Mouse (Mus musculus): ENCODE measurements around the gene Kcne1.

The Kcne1 gene

DNA sequence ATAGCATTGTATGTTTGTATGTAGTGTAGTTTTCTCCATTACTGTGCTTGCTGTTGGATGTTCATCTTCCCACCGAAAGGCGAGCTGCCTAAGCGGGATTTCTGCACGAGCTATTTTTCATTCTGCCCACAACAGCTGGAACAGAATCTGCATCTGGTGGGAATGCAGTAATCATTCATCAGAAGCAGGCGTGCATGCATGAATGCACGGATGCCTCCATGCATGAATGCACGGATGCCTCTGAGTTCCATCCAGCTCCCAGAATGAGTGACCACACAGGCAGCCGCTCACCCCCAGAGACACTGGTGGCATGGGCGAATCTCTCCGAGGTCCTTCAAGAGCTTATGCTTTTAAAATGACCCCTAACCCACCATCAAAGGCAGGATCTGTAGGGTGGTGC, 1.7 kb downstream of the Kcne1 start:
- in situ Hi-C loops (cut with MboI; ENCODE audit: unreplicated experiment in 2 of 2): no loop called here

- in situ Hi-C loops (cut with MboI; ENCODE audit: unreplicated experiment in 2 of 2): no loop called here
These were observed 2.2 kb downstream of the Kcne1 start for GRCm38 (mm10) chr16:92357023-92357422.

DNA sequence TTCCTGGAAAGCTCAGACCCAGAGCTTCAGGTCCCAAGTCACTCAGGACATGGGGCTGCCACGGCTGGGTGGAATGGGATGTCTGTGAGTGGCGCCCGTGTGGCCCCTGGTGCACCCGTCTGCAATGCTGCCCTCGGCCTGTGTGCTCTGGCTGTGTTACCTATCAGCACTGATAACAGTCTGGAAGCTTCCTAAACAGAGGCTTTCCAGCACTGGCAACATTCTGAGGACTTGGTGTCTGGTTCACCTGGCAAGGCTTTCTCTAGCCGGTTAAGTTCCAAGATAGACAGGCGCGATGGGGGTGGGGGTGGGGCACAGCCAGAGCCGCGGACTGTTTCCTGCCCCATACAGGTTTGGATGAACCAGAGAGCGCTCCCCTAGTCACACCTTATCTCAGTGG, 3.3 kb downstream of the Kcne1 start:
- in situ Hi-C loops (cut with MboI; ENCODE audit: unreplicated experiment in 2 of 2): no loop called here

DNA sequence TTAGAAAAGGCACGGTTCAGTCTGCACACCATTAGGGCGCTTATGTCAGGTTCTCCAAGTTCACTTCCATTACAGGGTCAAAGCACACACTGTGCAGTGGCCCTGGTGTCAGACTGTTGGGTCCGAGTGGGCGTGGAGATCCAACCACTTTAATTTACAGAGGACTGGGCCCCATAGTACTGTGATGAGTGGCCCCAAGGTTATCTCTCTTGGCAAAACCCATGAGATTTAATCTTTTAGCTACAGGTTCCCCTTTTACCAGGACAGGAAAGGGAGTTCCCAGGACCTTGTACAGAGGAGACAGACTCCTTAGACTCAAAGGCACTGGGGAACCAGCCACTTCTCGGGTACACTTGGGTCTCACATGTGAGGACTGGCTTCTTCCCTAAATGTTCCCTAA, 3.9 kb downstream of the Kcne1 start:
- in situ Hi-C loops (cut with MboI; ENCODE audit: unreplicated experiment in 2 of 2): no loop called here

- in situ Hi-C loops (cut with MboI; ENCODE audit: unreplicated experiment in 2 of 2): no loop called here
These were observed 5.4 kb downstream of the Kcne1 start for GRCm38 (mm10) chr16:92353897-92354296.

GRCm38 (mm10) chr16:92353295-92353694, 6.0 kb downstream of the Kcne1 start:
- in situ Hi-C loops (cut with MboI; ENCODE audit: unreplicated experiment in 2 of 2): no loop called here

DNA sequence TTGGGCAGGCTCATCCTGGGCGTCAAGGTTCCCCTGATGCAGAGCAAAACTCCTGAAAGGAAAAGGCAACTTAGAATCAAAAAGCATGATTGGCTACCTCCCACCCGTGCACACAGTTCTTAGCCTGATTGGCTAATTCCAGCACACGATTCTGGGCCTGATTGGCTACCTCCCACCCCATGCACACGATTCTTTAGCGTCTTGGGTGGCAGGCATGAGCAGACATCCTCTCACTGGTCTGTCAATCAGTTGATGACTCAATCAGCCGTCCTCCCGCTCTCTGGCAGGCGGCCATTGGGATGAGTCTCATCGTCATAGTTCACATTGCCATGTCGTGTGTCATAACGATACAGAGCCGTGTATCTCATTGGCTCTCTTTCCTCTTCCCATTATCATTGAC, 10.3 kb downstream of the Kcne1 start:
- in situ Hi-C loops (cut with MboI; ENCODE audit: unreplicated experiment in 2 of 2): loop anchor here (5.0 to 10.0 kb wide), 2 partner anchors 108 to 1196 kb away; no protein-coding TSS in a partner anchor

- in situ Hi-C loops (cut with MboI; ENCODE audit: unreplicated experiment in 2 of 2): loop anchor here (5.0 to 10.0 kb wide), 2 partner anchors 111 to 1198 kb away; no protein-coding TSS in a partner anchor
These were observed 12.9 kb downstream of the Kcne1 start for GRCm38 (mm10) chr16:92346297-92346916.

- in situ Hi-C loops (cut with MboI; ENCODE audit: unreplicated experiment in 2 of 2): loop anchor here (5.0 to 10.0 kb wide), 2 partner anchors 112 to 1200 kb away; no protein-coding TSS in a partner anchor
These were observed 14.1 kb downstream of the Kcne1 start for GRCm38 (mm10) chr16:92345177-92345576.

DNA sequence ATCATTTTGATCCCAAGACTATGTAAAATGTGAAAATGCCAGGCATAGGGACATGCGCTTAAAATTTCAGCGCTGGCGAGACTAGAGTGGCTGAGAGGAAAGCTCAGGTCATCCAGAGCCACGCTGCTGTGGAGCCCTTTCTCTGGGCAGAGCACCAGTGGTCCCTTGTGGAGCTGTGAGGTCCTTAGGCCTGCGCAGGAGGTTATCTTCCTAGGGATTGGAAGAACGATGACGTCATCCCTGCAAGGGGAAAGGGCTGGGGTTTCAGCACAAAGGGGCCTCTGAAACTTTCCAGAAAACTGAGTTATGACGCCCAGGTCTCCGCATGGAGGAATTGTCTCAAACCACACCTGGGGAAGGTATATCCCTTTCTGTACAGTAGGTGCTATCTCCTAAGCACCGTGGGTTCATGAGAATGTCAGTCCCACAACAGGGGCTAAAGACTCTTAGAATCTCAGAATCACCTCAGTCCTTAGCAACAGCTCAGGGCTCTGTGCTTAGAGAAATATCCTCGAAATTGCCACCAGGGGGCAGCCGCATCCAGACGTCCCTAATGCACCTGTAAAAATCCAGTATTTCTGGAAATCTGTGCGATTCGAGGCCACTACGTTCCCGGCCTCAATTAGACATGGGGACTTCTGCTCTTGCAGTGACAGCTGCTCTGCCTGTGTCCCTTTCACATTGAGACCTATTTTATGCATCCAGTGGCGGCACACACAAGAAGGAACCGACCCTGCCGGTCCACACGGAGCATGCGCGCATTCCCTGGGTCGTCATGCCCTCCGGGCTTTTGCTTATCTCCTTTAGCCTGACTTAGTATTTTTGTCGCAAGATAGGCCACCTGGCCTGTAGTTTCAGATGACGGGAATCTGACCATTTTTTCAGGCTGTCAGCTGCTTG, 18.4 kb downstream of the Kcne1 start:
- in situ Hi-C loops (cut with MboI; ENCODE audit: unreplicated experiment in 2 of 2): loop anchor here (10.0 kb wide), 1 partner anchor 1204 kb away; no protein-coding TSS in a partner anchor

- in situ Hi-C loops (cut with MboI; ENCODE audit: unreplicated experiment in 2 of 2): no loop called here
These were observed 23.0 kb downstream of the Kcne1 start for GRCm38 (mm10) chr16:92336280-92336679.

DNA sequence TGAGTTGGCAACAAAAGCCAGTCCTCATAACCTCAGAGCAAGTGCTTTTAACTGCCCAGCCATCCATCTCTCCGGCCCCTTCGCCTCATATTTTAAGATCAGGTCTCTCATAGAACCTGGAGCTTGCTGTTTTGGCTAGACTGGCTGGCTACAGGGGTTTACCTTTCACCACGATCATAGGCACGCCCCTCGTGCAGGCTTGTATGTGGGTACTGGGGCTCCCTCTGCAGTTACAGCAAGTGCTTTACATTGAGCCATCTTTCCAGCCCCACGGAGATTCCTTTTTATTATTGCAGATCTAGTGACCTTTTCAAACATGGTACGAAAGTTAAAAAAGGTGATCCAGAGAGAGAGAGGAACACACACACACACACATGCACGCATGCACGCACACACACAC, 24.7 kb downstream of the Kcne1 start:
- in situ Hi-C loops (cut with MboI; ENCODE audit: unreplicated experiment in 2 of 2): loop anchor here in 1 of 2 experiments (5.0 kb wide), 1 partner anchor 397 kb away; no protein-coding TSS in a partner anchor

GRCm38 (mm10) chr16:92330966-92331365, 28.3 kb downstream of the Kcne1 start:
- in situ Hi-C loops (cut with MboI; ENCODE audit: unreplicated experiment in 2 of 2): loop anchor here in 1 of 2 experiments (5.0 kb wide), 1 partner anchor 394 kb away; no protein-coding TSS in a partner anchor

DNA sequence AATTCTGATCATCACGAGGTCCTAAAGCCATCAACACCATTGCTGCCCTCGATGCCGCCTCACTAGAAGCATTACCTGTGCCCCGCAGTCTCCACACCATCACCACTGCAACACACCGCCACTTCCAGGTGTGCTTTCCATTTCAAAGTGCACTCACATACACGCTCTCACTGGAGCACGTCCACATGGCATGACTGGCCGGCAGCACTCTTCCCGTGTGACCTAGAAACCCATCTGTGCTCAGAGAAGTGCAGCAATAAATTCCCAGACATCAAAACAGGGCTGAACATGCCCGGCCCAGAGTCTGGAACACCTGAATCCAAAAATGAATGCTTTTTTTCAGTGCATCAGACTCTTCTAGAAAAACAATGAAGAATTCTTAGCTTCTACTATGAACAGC, 31.4 kb downstream of the Kcne1 start:
- in situ Hi-C loops (cut with MboI; ENCODE audit: unreplicated experiment in 2 of 2): no loop called here

- in situ Hi-C loops (cut with MboI; ENCODE audit: unreplicated experiment in 2 of 2): no loop called here
These were observed 34.2 kb downstream of the Kcne1 start for GRCm38 (mm10) chr16:92325062-92325406.

GRCm38 (mm10) chr16:92324309-92325061, 34.8 kb downstream of the Kcne1 start:
- in situ Hi-C loops (cut with MboI; ENCODE audit: unreplicated experiment in 2 of 2): loop anchor here in 1 of 2 experiments (25.0 kb wide), 1 partner anchor 987 kb away; no protein-coding TSS in a partner anchor

DNA sequence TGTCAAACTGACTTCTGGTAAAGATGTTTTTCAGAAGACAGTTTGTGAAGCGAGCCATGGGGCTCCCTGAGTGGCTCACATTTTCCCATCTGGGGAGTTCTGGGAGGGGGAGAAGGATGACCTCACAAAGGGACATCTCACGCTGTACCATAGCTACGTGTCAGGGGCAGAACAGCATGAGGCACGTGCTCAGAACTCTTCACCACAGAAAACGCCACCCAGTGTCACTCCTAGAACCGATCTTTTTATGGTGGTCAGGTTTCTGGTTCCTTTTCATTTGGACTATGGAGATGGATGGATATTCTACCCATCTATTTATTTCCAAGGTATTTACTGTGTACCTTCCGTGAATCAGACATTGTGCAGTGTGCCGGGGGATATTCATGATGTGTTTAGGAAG, 37.9 kb downstream of the Kcne1 start, which contains the start of gene Fam243:
Gene Fam243, minus strand, starts transcription at position 101 of the 400 bp plus-strand sequence.
- in situ Hi-C loops (cut with MboI; ENCODE audit: unreplicated experiment in 2 of 2): loop anchor here in 1 of 2 experiments (25.0 kb wide), 1 partner anchor 984 kb away; no protein-coding TSS in a partner anchor

- in situ Hi-C loops (cut with MboI; ENCODE audit: unreplicated experiment in 2 of 2): loop anchor here in 1 of 2 experiments (25.0 kb wide), 1 partner anchor 983 kb away; no protein-coding TSS in a partner anchor
These were observed 38.9 kb downstream of the Kcne1 start for GRCm38 (mm10) chr16:92320361-92320760.

DNA sequence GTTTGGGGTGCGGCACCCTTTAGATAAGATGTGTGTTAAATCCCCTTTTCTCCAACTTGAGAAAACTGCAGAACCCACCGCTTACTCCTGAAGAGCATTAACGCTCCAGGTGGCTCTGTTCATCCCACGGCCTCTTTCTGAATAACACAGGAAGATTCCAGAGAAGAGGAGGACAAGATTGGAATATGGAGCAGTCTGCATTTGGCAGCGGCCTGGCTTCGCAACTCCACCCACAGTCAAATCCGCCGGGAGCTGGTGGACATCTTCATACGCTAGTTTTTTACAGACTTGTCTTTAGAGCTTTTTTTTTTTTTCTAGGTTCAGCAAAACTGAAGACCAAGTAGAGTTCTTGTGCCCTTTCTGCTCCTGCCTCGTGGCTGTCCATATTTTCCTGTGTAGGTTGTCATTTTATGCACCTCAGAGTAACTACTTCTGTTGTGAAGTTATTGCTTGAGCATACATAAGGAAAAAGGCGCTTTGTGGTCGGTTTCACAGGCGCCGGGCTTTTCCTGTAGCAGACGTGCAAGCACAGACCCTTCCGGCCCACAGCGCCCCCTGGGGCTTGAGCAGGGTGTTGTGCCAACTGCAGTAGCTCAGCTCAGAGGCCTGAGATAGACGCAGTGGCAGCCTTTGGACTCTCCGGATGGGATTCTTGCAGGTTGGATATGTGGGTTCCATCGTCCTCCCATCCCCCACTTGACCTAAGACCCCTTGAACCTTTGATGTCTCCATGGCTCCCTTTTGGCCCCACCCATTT, 39.7 kb downstream of the Kcne1 start:
- in situ Hi-C loops (cut with MboI; ENCODE audit: unreplicated experiment in 2 of 2): loop anchor here in 1 of 2 experiments (25.0 kb wide), 1 partner anchor 982 kb away; no protein-coding TSS in a partner anchor

Measured in v-Abl transformed pro-B cells (cell line).